Mouse (Mus musculus) E14TG2a.4 (cell line): ENCODE results near the gene Ksr1.

Source experiments
- CTCF ChIP-seq: conservative IDR thresholded peaks from 2 replicates; pipeline ENCODE4 v1.5.1; 2014; ENCODE audit warnings: low read length
- NANOG ChIP-seq: IDR thresholded peaks from 2 replicates; pipeline ENCODE4 v1.6.1; 2014; ENCODE audit warnings: borderline replicate concordance, low read length, mixed read lengths

DNA sequence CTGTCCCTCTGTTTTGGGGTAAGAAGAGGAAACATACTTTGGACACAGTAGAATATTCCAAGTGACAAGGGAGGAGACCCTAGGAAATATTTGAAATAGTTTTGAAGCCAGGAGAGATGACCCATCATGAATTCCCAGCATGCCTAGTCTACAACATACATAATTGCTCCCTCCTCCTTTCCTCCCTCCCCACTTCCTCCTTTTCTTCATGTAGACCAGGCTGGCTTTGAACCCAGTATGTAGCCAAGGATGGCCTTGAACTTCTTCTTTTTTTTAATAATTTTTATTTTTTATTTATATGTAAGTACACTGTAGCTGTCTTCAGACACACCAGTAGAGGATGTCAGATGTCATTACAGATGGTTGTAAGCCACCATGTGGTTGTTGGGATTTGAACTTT lies 160.7 kb downstream of the Ksr1 start:
- no peak for TF ChIP-seq CTCF
- no peak for TF ChIP-seq NANOG
